Mouse (Mus musculus): ENCODE measurements at regions not wholly inside any gene's neighbourhood (a gene's known extent, or its start where the extent isn't known, plus 50 kb on each side); places are given as distances from the start of the nearest gene placed in this dataset.
"Not testable (repeated sequence)": the region's sequence is repeated elsewhere in the genome, so short reads cannot be mapped to it uniquely, and the experiment has no call there.

DNA sequence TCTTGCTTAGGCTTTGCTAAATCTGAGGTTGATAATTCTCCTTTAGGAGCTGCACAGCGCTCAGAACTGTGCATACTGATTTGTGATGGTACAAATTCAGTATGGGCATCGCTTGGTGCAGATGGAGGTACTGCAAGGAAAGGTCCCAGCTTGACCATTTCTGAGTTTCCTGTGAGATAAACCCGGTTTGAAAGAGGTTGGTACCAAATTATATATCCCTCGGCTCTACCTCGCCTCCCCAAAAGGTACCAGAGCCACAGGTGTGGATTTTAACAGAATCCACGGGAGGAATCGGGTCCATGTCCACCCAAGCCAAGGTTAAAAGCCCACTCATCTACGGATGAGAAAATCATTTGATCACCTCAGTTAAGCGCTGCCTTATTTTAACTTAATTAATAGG, 172.5 kb upstream of the Zfp808 start:
- not testable (repeated sequence) for DNase-seq (ENCODE audit: low spot score in 2 of 2)

DNA sequence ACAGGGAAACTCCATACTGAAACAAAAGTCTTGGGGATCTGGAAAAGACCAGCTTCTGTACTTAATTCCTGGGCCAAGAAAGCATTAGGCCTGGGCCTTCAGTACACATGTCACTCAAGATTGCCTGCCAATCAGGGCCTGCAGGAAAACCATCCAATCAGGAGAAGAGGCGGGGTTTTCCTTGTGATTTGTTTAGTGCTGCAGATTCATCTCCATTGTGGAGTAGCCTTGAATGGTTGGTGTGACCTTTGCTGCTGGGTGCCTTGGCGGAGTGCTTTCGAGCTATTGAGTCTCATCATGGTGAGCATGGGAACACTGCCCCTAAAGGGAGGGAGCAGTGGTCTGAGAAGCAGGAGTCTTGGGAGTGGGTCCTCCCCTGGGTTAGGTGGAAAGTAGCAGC, 150.8 kb upstream of the Zfp808 start:
- DNase-seq (ENCODE audit: low spot score in 2 of 2): not testable (repeated sequence)

DNA sequence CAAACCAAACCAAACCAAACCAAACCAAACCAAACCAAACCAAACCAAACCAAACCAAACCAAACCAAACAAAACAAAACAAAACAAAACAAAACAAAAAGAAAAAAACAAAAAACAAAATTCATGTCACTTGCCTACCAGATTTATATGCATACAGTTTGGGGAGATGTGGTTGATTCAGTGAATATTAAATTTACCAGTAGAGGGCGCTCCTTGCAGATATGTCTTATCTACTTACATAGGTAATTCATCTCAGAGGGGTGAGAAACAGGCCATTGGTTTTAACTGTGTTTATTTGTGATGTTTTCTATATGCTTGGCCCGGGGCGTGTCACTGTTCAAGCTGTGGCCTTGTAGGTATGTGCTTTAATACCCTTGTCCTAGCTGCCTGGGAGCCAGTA, 133.2 kb upstream of the Zfp808 start:
- DNase-seq (ENCODE audit: low spot score in 2 of 2): not testable (repeated sequence)

DNA sequence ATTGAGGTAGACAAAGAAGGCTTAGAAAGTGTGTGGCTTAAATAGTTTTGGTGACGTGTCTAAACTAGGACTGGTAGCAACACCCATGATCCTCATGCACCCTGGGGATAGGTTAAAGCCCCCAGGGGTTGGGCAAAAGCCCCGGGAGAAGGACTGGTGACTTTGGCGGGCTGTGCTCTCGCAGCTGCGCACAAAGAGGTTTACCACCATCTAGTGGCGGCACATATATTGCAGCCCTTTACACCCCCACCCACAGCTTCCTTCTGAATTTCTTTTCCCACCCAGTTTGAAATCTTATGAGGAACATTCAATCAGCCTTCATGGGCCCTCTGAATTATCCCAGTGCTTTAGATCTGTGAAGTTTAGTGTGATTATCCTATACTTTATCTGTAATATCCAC, 130.9 kb upstream of the Zfp808 start:
- not testable (repeated sequence) for DNase-seq (ENCODE audit: low spot score in 2 of 2)

DNA sequence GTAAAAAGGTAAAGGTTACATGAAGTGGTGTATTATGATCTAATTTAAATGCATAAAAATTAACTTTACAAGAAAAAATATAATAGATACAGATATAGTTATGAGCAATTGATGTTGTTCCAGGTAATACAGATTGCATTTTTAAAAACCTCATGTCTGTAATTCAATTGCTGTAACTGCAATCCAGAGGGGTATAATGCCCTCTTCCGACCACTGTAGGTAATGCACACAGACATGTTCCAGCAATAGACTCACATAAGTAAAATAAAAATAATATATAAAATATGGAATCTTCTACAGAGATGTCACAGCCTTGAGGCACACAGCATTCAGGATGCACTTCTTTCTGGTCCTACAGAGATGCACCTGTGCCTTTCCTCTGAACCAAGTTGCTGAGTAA, 122.4 kb upstream of the Zfp808 start:
- not testable (repeated sequence) for DNase-seq (ENCODE audit: low spot score in 2 of 2)

DNA sequence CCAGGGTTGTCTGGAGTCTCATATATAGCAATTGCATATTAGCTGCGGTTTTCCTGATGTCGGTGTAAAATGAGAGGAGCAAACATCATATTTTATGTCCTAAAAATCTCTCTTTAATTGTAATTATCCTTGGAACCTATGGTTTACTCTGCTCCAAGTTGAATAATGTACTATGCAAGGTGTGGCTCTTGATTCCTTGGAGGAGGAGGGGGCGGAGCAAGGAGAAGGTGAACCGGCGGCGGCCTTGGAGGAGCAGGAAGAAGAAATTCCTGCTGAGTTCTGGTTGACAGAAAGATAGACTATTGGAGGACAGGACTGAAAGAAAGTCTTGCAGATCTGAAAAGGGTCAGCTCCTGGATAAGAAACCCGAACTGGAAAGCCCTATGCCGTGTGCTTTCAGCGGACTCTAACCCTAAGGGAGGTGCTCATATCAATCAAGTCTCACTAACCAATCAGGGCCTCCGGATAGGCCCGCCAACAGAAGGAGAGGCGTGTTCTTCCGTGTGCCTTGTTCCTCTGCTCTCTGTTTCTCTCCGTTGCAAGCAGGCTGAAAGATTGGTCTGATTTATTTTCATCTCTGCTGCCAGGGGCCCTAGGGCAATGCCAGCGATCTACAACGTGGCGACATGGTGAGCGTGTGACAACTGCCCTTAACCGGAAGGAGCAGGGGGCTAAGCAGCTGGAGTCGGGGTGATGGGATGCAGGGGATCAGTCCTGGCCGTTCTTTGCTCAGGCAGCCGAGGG, 114.1 kb upstream of the Zfp808 start:
- peak; percentile 16 to 39 for DNase-seq (ENCODE audit: low spot score in 2 of 2)

DNA sequence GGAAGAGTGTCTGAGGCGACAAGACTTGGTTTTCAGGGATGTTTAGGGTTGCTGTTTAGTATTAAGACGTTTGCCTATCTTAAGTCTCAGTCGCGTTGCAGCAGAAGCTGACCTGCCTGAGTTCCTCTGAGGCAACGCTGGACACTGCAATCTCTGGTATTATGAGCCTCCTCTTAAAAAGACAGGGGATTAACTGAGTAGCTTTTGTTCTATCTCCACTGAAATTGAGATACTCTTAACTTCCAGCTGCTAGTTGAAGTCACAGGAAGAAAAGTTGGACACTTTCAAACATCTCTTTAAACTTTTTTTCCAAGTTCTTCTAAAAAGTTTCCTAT, 113.6 kb upstream of the Zfp808 start:
- not testable (repeated sequence) for DNase-seq (ENCODE audit: low spot score in 2 of 2)

DNA sequence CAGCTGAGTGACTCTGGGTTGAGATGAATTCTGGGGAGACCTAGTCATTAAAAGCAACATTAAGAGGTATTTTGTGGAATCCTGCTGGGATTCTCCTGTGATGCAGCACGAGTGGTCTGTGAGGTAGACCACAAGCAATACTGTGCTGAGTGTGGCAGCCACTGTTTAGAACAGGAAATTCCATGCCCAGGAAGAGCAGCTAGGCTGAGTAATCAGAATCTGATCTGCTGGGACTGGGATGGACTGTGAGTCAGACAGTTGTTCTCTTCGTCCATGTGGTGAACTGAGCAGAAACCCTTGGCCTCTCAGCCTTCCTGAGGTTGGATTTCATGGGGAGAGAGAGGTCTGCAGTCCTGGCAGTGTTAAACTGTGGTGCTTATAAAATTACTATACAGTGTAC, 92.0 kb upstream of the Zfp808 start:
- DNase-seq (ENCODE audit: low spot score in 2 of 2): not testable (repeated sequence)

DNA sequence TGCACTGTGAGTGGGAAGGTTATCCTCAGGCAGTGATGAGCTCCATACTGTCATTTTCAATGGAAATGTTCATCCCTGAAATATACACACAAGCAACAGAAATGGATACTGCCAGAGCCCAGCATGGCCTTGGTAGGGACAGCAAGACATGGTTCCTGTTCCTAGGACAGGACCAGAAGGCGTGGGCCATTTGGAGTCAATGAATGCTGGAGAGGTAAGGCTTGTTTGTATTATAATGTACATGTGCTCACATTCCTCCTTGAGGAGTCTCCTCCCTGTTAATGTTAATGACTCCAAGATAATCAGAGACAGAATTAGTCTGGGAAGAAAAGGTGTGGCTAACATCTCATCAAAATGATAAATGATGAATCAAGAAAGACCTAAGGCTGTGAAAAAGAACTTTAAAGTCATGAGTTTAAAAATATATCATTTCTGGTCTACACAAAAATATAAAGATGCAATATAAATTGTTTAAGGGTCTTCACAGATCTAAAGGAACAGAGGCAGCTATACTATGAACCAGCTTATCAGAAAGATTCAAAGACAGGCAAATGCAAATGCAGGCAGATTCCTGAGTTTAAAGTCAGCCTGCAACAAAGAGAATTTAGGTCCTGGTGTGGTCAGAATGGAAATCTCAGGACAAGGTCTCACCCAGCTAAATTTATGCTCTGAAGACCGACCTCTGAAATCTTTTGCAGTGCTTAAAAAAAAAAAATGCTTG, 51.6 kb upstream of the Zfp808 start:
- DNase-seq (ENCODE audit: low spot score in 2 of 2): not testable (repeated sequence)

DNA sequence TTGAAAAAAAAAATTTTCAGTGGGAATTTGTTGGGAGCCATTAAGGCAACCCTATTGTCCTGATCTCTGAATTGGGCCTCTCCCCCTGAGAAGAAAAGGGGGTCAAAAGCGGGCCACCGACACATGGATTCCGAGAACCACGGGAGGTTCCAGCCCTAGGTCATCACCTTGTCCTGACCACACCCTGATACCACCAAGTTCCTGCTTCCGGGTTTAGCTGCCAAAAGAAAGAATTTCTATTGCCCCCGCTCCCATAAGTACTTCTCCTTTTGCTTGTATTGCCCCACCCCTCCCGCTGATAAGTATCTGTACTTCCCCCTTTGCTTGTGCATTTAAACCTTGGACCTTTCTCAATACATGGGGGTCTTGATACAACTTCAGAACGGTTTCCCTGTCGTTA, 50.8 kb upstream of the Zfp808 start:
- not testable (repeated sequence) for DNase-seq (ENCODE audit: low spot score in 2 of 2)

Small RNA genes in the stretch of these regions (microRNA-seq; reads per million reads assigned to microRNA genes)
- gene Gm25649: 0 reads per million in 2 experiments
